Mouse (Mus musculus): ENCODE results near the gene Lpp. TPM values are rescaled to one million over a fixed set of nuclear protein-coding genes. Genes with fewer than 3 reads are reported as not detected.
A peak's percentile ranks its signal among the peaks of the same experiment; 100 is the strongest.

The Lpp gene
- total and polyA plus RNA-seq, 2 experiments from 2014 or later: 7.9 to 15.9 TPM

GRCm38 (mm10) chr16:24978226-24978625, 584.9 kb downstream of the Lpp start:
- ATAC-seq (ENCODE audit: low FRiP score) (no peak), DNase-seq (ENCODE audit: low spot score) (no peak)
- H3K9me3 ChIP-seq (ENCODE audit: low read length): no peaks in the 10 kb centered on the region
- no peak overlapping the region for H3K4me3 ChIP-seq (ENCODE audit: low read depth, low read length)
- no peak overlapping the region for H3K4me2 ChIP-seq (ENCODE audit: low read depth, low read length, poor library complexity, severe bottlenecking)
- no peak overlapping the region for H3K27ac ChIP-seq (ENCODE audit: low read depth, low read length)
- H3K27me3 ChIP-seq (ENCODE audit: insufficient read depth, low read length): no peaks in the 10 kb centered on the region
- 36% methylated on average over 1 of the region's 1 CpGs for WGBS
- H3K9ac ChIP-seq (replicated peaks; ENCODE audit: low read length, poor library complexity, severe bottlenecking): no peak overlapping the region
- TF ChIP-seq CTCF (IDR thresholded peaks at IDR 0.05): no peak
- no peaks in the 10 kb centered on the region for H3K4me1 ChIP-seq (ENCODE audit: insufficient read depth, low read length)
- H3K36me3 ChIP-seq (ENCODE audit: insufficient read depth, low read length): no peaks in the 10 kb centered on the region

GRCm38 (mm10) chr16:24979391-24979790, 586.1 kb downstream of the Lpp start:
- ATAC-seq (ENCODE audit: low FRiP score) (no peak), DNase-seq (ENCODE audit: low spot score) (no peak)
- 66% methylated on average over 4 of the region's 4 CpGs for WGBS
- H3K27me3 ChIP-seq (ENCODE audit: insufficient read depth, low read length): no peaks in the 10 kb centered on the region
- no peaks in the 10 kb centered on the region for H3K36me3 ChIP-seq (ENCODE audit: insufficient read depth, low read length)
- H3K9me3 ChIP-seq (ENCODE audit: low read length): no peaks in the 10 kb centered on the region
- no peak overlapping the region for H3K4me3 ChIP-seq (ENCODE audit: low read depth, low read length)
- H3K4me2 ChIP-seq (ENCODE audit: low read depth, low read length, poor library complexity, severe bottlenecking): no peak overlapping the region
- no peak overlapping the region for H3K27ac ChIP-seq (ENCODE audit: low read depth, low read length)
- no peaks in the 10 kb centered on the region for H3K4me1 ChIP-seq (ENCODE audit: insufficient read depth, low read length)
- TF ChIP-seq CTCF (IDR thresholded peaks at IDR 0.05): no peak
- H3K9ac ChIP-seq (replicated peaks; ENCODE audit: low read length, poor library complexity, severe bottlenecking): no peak overlapping the region

GRCm38 (mm10) chr16:24982828-24983227, 589.5 kb downstream of the Lpp start:
- H3K4me1 ChIP-seq (ENCODE audit: insufficient read depth, low read length): no peaks in the 10 kb centered on the region
- no peaks in the 10 kb centered on the region for H3K9me3 ChIP-seq (ENCODE audit: low read length)
- no peak overlapping the region for H3K27ac ChIP-seq (ENCODE audit: low read depth, low read length)
- no peak for TF ChIP-seq CTCF (IDR thresholded peaks at IDR 0.05)
- H3K4me3 ChIP-seq (ENCODE audit: low read depth, low read length): no peak overlapping the region
- ATAC-seq (ENCODE audit: low FRiP score): no peak
- 58% methylated on average over 4 of the region's 4 CpGs for WGBS
- H3K9ac ChIP-seq (replicated peaks; ENCODE audit: low read length, poor library complexity, severe bottlenecking): no peak overlapping the region
- no peak for DNase-seq (ENCODE audit: low spot score)
- no peaks in the 10 kb centered on the region for H3K36me3 ChIP-seq (ENCODE audit: insufficient read depth, low read length)
- no peak overlapping the region for H3K4me2 ChIP-seq (ENCODE audit: low read depth, low read length, poor library complexity, severe bottlenecking)
- H3K27me3 ChIP-seq (ENCODE audit: insufficient read depth, low read length): no peaks in the 10 kb centered on the region

- no peak for TF ChIP-seq CTCF (IDR thresholded peaks at IDR 0.05)
- no peak overlapping the region for H3K4me2 ChIP-seq (ENCODE audit: low read depth, low read length, poor library complexity, severe bottlenecking)
- H3K36me3 ChIP-seq (ENCODE audit: insufficient read depth, low read length): no peaks in the 10 kb centered on the region
- no peaks in the 10 kb centered on the region for H3K4me1 ChIP-seq (ENCODE audit: insufficient read depth, low read length)
- H3K27ac ChIP-seq (ENCODE audit: low read depth, low read length): no peak overlapping the region
- H3K9me3 ChIP-seq (ENCODE audit: low read length): no peaks in the 10 kb centered on the region
- H3K9ac ChIP-seq (replicated peaks; ENCODE audit: low read length, poor library complexity, severe bottlenecking): no peak overlapping the region
- ATAC-seq (ENCODE audit: low FRiP score): no peak
- H3K27me3 ChIP-seq (ENCODE audit: insufficient read depth, low read length): no peaks in the 10 kb centered on the region
- 84% methylated on average over 11 of the region's 11 CpGs for WGBS
- no peak for DNase-seq (ENCODE audit: low spot score)
- no peak overlapping the region for H3K4me3 ChIP-seq (ENCODE audit: low read depth, low read length)
Observed at GRCm38 (mm10) chr16:24990331-24990730, 597.0 kb downstream of the Lpp start.

- H3K9ac ChIP-seq (replicated peaks; ENCODE audit: low read length, poor library complexity, severe bottlenecking): no peak overlapping the region
- no peaks in the 10 kb centered on the region for H3K9me3 ChIP-seq (ENCODE audit: low read length)
- H3K36me3 ChIP-seq (ENCODE audit: insufficient read depth, low read length): no peaks in the 10 kb centered on the region
- H3K4me2 ChIP-seq (ENCODE audit: low read depth, low read length, poor library complexity, severe bottlenecking): no peak overlapping the region
- no peaks in the 10 kb centered on the region for H3K4me1 ChIP-seq (ENCODE audit: insufficient read depth, low read length)
- DNase-seq (ENCODE audit: low spot score) (peak; percentile 58), ATAC-seq (ENCODE audit: low FRiP score) (no peak)
- no peak for TF ChIP-seq CTCF (IDR thresholded peaks at IDR 0.05)
- H3K27me3 ChIP-seq (ENCODE audit: insufficient read depth, low read length): no peaks in the 10 kb centered on the region
- H3K27ac ChIP-seq (ENCODE audit: low read depth, low read length): no peak overlapping the region
- no peak overlapping the region for H3K4me3 ChIP-seq (ENCODE audit: low read depth, low read length)
- WGBS: 81% methylated on average over 10 of the region's 10 CpGs
Observed at GRCm38 (mm10) chr16:24991059-24991541, 597.8 kb downstream of the Lpp start.

- Histone ChIP-seq H3K4me2 (ENCODE audit: low read depth, low read length, poor library complexity, severe bottlenecking) (no peak overlapping the region), H3K9ac (replicated peaks; ENCODE audit: low read length, poor library complexity, severe bottlenecking) (no peak overlapping the region), H3K27me3 (ENCODE audit: insufficient read depth, low read length) (no peaks in the 10 kb centered on the region), H3K4me3 (ENCODE audit: low read depth, low read length) (no peak overlapping the region), H3K9me3 (ENCODE audit: low read length) (no peaks in the 10 kb centered on the region), H3K36me3 (ENCODE audit: insufficient read depth, low read length) (no peaks in the 10 kb centered on the region), H3K4me1 (ENCODE audit: insufficient read depth, low read length) (no peaks in the 10 kb centered on the region), H3K27ac (ENCODE audit: low read depth, low read length) (no peak overlapping the region)
- ATAC-seq (ENCODE audit: low FRiP score) (no peak), DNase-seq (ENCODE audit: low spot score) (no peak)
- WGBS: 71% methylated on average over 3 of the region's 3 CpGs
- no peak for TF ChIP-seq CTCF (IDR thresholded peaks at IDR 0.05)
Observed at GRCm38 (mm10) chr16:24991995-24992394, 598.7 kb downstream of the Lpp start.
